Mouse (Mus musculus): ENCODE measurements around the gene Fgfr2. TPM values are rescaled to one million over a fixed set of nuclear protein-coding genes. Genes with fewer than 3 reads are reported as not detected.

Gene Fgfr2
- polyA plus RNA-seq, 1 experiment from 2014 or later: 24.9 TPM

DNA sequence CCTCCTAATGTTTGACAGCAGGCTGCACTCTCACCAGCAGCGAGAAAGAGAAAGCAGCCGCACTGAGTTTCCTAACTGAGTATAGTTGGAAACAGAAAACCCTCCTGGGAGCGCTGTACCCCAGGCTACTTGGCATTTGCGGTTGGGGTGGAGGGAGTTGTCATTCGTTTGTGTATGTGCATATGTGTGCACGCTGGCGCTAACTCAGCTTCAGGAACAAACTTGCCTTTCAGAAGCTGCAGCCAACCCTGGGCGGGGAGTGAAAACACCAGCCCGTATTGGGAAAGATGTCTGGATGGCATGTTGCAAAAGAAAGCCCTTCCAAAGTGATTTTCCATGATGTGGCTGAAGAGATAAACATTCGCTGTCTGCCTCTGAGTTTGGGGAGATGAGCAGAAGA lies 2546.2 kb downstream of the Fgfr2 start:
- H3K27ac ChIP-seq (ENCODE audit: low read depth, low read length): no peak overlapping the region
- no peak for ATAC-seq (replicated peaks; ENCODE audit: insufficient number of reproducible peaks, low FRiP score, low TSS enrichment)
- H3K4me3 ChIP-seq (ENCODE audit: low read depth, low read length): peak overlapping the region; percentile 39
- H3K4me1 ChIP-seq (ENCODE audit: control insufficient read depth, insufficient read depth, low read length): no peaks in the 10 kb centered on the region
- H3K36me3 ChIP-seq (ENCODE audit: control insufficient read depth, insufficient read depth, low read length): no peaks in the 10 kb centered on the region
- no peaks in the 10 kb centered on the region for H3K9me3 ChIP-seq (replicated peaks; ENCODE audit: control insufficient read depth, low read length)
- no peaks in the 10 kb centered on the region for H3K27me3 ChIP-seq (ENCODE audit: control insufficient read depth, insufficient read depth, low read length)
- 9% methylated on average over 10 of the region's 10 CpGs for WGBS (ENCODE audit: insufficient replicate concordance)
- H3K9ac ChIP-seq (ENCODE audit: low read depth, low read length): peak overlapping the region; percentile 68
- peak overlapping the region; percentile 73 for H3K4me2 ChIP-seq

- no peaks in the 10 kb centered on the region for H3K27me3 ChIP-seq (ENCODE audit: control insufficient read depth, insufficient read depth, low read length)
- no peak overlapping the region for H3K27ac ChIP-seq (ENCODE audit: low read depth, low read length)
- no peaks in the 10 kb centered on the region for H3K36me3 ChIP-seq (ENCODE audit: control insufficient read depth, insufficient read depth, low read length)
- H3K4me3 ChIP-seq (ENCODE audit: low read depth, low read length): no peak overlapping the region
- H3K4me1 ChIP-seq (ENCODE audit: control insufficient read depth, insufficient read depth, low read length): no peaks in the 10 kb centered on the region
- H3K9me3 ChIP-seq (replicated peaks; ENCODE audit: control insufficient read depth, low read length): no peaks in the 10 kb centered on the region
- no peak for ATAC-seq (replicated peaks; ENCODE audit: insufficient number of reproducible peaks, low FRiP score, low TSS enrichment)
- WGBS (ENCODE audit: insufficient replicate concordance): 61% methylated on average over 13 of the region's 13 CpGs
- no peak overlapping the region for H3K4me2 ChIP-seq
- H3K9ac ChIP-seq (ENCODE audit: low read depth, low read length): no peak overlapping the region
These were observed 2548.7 kb downstream of the Fgfr2 start for GRCm38 (mm10) chr7:130574211-130574991.

- no peak overlapping the region for H3K27ac ChIP-seq (ENCODE audit: low read depth, low read length)
- no peaks in the 10 kb centered on the region for H3K9me3 ChIP-seq (replicated peaks; ENCODE audit: control insufficient read depth, low read length)
- H3K36me3 ChIP-seq (ENCODE audit: control insufficient read depth, insufficient read depth, low read length): no peaks in the 10 kb centered on the region
- no peak overlapping the region for H3K4me3 ChIP-seq (ENCODE audit: low read depth, low read length)
- ATAC-seq (replicated peaks; ENCODE audit: insufficient number of reproducible peaks, low FRiP score, low TSS enrichment): no peak
- WGBS (ENCODE audit: insufficient replicate concordance): 89% methylated on average over 10 of the region's 10 CpGs
- no peak overlapping the region for H3K4me2 ChIP-seq
- H3K9ac ChIP-seq (ENCODE audit: low read depth, low read length): no peak overlapping the region
- H3K4me1 ChIP-seq (ENCODE audit: control insufficient read depth, insufficient read depth, low read length): peaks cover 5% of the 10 kb centered on the region
- no peaks in the 10 kb centered on the region for H3K27me3 ChIP-seq (ENCODE audit: control insufficient read depth, insufficient read depth, low read length)
These were observed 2549.4 kb downstream of the Fgfr2 start for GRCm38 (mm10) chr7:130573746-130574145.

GRCm38 (mm10) chr7:130572821-130573220 lies 2550.3 kb downstream of the Fgfr2 start, which contains the start of gene Nsmce4a:
Nsmce4a (minus strand) TSS chr7:130573118.
- Histone ChIP-seq H3K9ac (ENCODE audit: low read depth, low read length) (no peak within 1 kb of the TSS), H3K27ac (ENCODE audit: low read depth, low read length) (no peak within 1 kb of the TSS), H3K9me3 (replicated peaks; ENCODE audit: control insufficient read depth, low read length) (no peaks in the 10 kb centered on the region), H3K4me1 (ENCODE audit: control insufficient read depth, insufficient read depth, low read length) (peaks cover 5% of the 10 kb centered on the region), H3K4me2 (no peak within 1 kb of the TSS), H3K36me3 (ENCODE audit: control insufficient read depth, insufficient read depth, low read length) (no peaks in the 10 kb centered on the region), H3K4me3 (ENCODE audit: low read depth, low read length) (no peak within 1 kb of the TSS), H3K27me3 (ENCODE audit: control insufficient read depth, insufficient read depth, low read length) (no peaks in the 10 kb centered on the region)
- ATAC-seq (replicated peaks; ENCODE audit: insufficient number of reproducible peaks, low FRiP score, low TSS enrichment): no peak
- 78% methylated on average over 8 of the region's 11 CpGs for WGBS (ENCODE audit: insufficient replicate concordance)

- Histone ChIP-seq H3K27me3 (ENCODE audit: control insufficient read depth, insufficient read depth, low read length) (no peaks in the 10 kb centered on the region), H3K4me2 (no peak overlapping the region), H3K36me3 (ENCODE audit: control insufficient read depth, insufficient read depth, low read length) (no peaks in the 10 kb centered on the region), H3K9ac (ENCODE audit: low read depth, low read length) (no peak overlapping the region), H3K4me1 (ENCODE audit: control insufficient read depth, insufficient read depth, low read length) (peaks cover 5% of the 10 kb centered on the region), H3K27ac (ENCODE audit: low read depth, low read length) (no peak overlapping the region), H3K9me3 (replicated peaks; ENCODE audit: control insufficient read depth, low read length) (no peaks in the 10 kb centered on the region), H3K4me3 (ENCODE audit: low read depth, low read length) (no peak overlapping the region)
- WGBS (ENCODE audit: insufficient replicate concordance): 84% methylated on average over 7 of the region's 7 CpGs
- no peak for ATAC-seq (replicated peaks; ENCODE audit: insufficient number of reproducible peaks, low FRiP score, low TSS enrichment)
These were observed 2552.7 kb downstream of the Fgfr2 start for GRCm38 (mm10) chr7:130570472-130570871.

DNA sequence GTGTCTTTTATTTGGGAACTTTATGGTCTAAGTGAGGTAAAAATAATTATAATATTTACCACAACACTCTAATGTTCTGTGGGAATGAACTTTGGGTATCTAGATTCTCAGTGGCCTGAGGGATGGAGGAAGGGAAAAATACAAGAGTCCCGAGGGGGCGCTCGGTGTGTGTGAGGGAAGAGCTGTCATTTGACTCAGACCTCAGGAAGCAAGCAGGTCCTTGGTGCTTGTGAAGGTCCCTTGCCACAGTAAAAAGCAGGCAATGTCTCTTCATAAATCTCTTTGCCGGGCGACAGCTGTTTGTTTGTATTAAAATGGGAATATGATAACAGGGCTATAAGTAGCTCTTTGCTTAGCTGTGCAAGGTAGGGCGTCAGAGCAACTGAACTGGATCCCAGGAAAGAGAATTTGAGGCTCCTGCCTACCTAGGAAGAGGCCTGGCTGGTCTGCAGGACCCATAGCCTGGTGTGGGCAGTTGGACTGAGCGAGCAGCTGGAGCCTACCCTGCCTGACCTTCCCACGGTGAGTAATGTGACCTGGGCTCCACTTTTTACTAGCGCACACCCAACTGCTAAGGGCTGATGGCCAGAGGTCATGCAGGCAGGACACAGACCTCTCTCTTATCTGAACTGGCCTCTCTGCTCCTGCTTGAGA lies 2554.2 kb downstream of the Fgfr2 start:
- peaks cover 5% of the 10 kb centered on the region for H3K4me1 ChIP-seq (ENCODE audit: control insufficient read depth, insufficient read depth, low read length)
- ATAC-seq (replicated peaks; ENCODE audit: insufficient number of reproducible peaks, low FRiP score, low TSS enrichment): no peak
- no peak overlapping the region for H3K9ac ChIP-seq (ENCODE audit: low read depth, low read length)
- H3K4me3 ChIP-seq (ENCODE audit: low read depth, low read length): no peak overlapping the region
- H3K4me2 ChIP-seq: no peak overlapping the region
- no peak overlapping the region for H3K27ac ChIP-seq (ENCODE audit: low read depth, low read length)
- H3K27me3 ChIP-seq (ENCODE audit: control insufficient read depth, insufficient read depth, low read length): no peaks in the 10 kb centered on the region
- 41% methylated on average over 9 of the region's 9 CpGs for WGBS (ENCODE audit: insufficient replicate concordance)
- no peaks in the 10 kb centered on the region for H3K36me3 ChIP-seq (ENCODE audit: control insufficient read depth, insufficient read depth, low read length)
- no peaks in the 10 kb centered on the region for H3K9me3 ChIP-seq (replicated peaks; ENCODE audit: control insufficient read depth, low read length)

DNA sequence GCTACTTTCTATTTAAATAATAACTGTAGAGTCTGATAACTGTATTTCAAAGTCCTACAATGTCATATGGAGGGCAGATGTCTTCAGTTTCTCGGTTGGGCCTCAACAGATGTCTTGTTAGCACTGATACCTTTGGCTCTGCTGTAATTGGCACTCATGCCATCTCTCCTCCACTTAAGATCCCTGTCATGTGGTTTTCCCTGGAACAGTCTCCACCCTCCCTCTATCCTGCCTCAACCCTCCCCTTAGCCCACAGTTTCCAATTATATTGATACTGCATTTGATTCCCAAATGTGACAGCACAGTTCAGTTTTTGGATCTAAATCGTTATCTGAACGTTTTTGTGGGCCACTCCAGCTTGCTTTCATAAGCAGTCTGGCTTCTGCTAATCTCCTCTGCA lies 2558.6 kb downstream of the Fgfr2 start:
- no peaks in the 10 kb centered on the region for H3K9me3 ChIP-seq (replicated peaks; ENCODE audit: control insufficient read depth, low read length)
- no peak for ATAC-seq (replicated peaks; ENCODE audit: insufficient number of reproducible peaks, low FRiP score, low TSS enrichment)
- 52% methylated on average over 3 of the region's 3 CpGs for WGBS (ENCODE audit: insufficient replicate concordance)
- H3K9ac ChIP-seq (ENCODE audit: low read depth, low read length): no peak overlapping the region
- H3K4me1 ChIP-seq (ENCODE audit: control insufficient read depth, insufficient read depth, low read length): peaks cover 5% of the 10 kb centered on the region
- H3K4me3 ChIP-seq (ENCODE audit: low read depth, low read length): no peak overlapping the region
- no peak overlapping the region for H3K4me2 ChIP-seq
- no peak overlapping the region for H3K27ac ChIP-seq (ENCODE audit: low read depth, low read length)
- no peaks in the 10 kb centered on the region for H3K27me3 ChIP-seq (ENCODE audit: control insufficient read depth, insufficient read depth, low read length)
- no peaks in the 10 kb centered on the region for H3K36me3 ChIP-seq (ENCODE audit: control insufficient read depth, insufficient read depth, low read length)

DNA sequence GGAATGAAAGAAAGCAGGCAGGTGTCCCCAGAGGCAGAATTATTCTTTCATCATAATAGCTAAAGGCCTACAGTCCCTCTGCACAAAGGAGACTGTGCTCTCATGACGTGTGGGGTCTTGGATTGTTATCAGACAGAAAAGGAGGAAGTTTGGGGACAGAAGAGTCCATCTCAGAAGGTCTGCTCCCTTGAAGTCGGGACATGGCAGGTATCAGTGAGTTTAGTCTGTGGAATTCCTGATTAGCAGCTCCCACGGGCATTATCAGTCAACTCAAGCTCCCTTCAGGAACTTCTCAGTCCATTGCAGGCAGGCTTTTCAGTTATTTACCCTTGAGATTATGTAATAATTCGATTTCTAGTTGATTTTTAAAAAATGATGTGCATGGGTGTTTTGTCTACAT lies 2559.3 kb downstream of the Fgfr2 start:
- H3K4me3 ChIP-seq (ENCODE audit: low read depth, low read length): no peak overlapping the region
- H3K9ac ChIP-seq (ENCODE audit: low read depth, low read length): no peak overlapping the region
- H3K27me3 ChIP-seq (ENCODE audit: control insufficient read depth, insufficient read depth, low read length): no peaks in the 10 kb centered on the region
- 44% methylated on average over 4 of the region's 4 CpGs for WGBS (ENCODE audit: insufficient replicate concordance)
- no peak overlapping the region for H3K4me2 ChIP-seq
- H3K9me3 ChIP-seq (replicated peaks; ENCODE audit: control insufficient read depth, low read length): no peaks in the 10 kb centered on the region
- H3K36me3 ChIP-seq (ENCODE audit: control insufficient read depth, insufficient read depth, low read length): no peaks in the 10 kb centered on the region
- H3K4me1 ChIP-seq (ENCODE audit: control insufficient read depth, insufficient read depth, low read length): peaks cover 2% of the 10 kb centered on the region; the same call in 1 of the 2 replicates
- no peak for ATAC-seq (replicated peaks; ENCODE audit: insufficient number of reproducible peaks, low FRiP score, low TSS enrichment)
- no peak overlapping the region for H3K27ac ChIP-seq (ENCODE audit: low read depth, low read length)

Measured in heart, embryonic 11.5 days (tissue).